Mouse (Mus musculus): ENCODE results near the gene Camkk2. TPM values are rescaled to one million over a fixed set of nuclear protein-coding genes. Genes with fewer than 3 reads are reported as not detected.
A peak's percentile ranks its signal among the peaks of the same experiment; 100 is the strongest.

Gene Camkk2
- 100 to 1,000 TPM; 104 to 109 TPM for total RNA-seq (2021)
- long read RNA-seq, experiment 1, full-length matches to known transcripts = 24 of 36 reads
- long read RNA-seq, experiment 1, partial matches to known transcripts = 2 of 36 reads
- long read RNA-seq, experiment 1, other reads (novel, unspliced or antisense) = 10 of 36 reads
- long read RNA-seq, experiment 2, full-length matches to known transcripts = 57 of 84 reads
- long read RNA-seq, experiment 2, partial matches to known transcripts = 19 of 84 reads
- long read RNA-seq, experiment 2, other reads (novel, unspliced or antisense) = 8 of 84 reads

- peak; percentile 75 to 83 for DNase-seq (ENCODE audit: low spot score in 2 of 2)
- 0 out of 2 replicates have a peak, but pooled peaks have one; percentile 2 for TF ChIP-seq CTCF (conservative IDR thresholded peaks at IDR 0.05)
Observed at GRCm38 (mm10) chr5:122779277-122779834, at the start of gene Camkk2. Gene Camkk2 (minus strand): TSS chr5:122779409.

GRCm38 (mm10) chr5:122825099-122825498, 45.9 kb upstream of the Camkk2 start:
- Histone ChIP-seq H3K4me3 (no peak overlapping the region), H3K27ac (no peak overlapping the region)
- no peak for DNase-seq (ENCODE audit: low spot score in 2 of 2)
- no peak for TF ChIP-seq CTCF (conservative IDR thresholded peaks at IDR 0.05)

More at GRCm38 (mm10) chr5:122779277-122779834, at the start of gene Camkk2:
- peak within 1 kb of the TSS; percentile 88 for H3K4me3 ChIP-seq
- peak within 1 kb of the TSS; percentile 94 for H3K27ac ChIP-seq

- H3K4me3 ChIP-seq = no peak overlapping the region
- TF ChIP-seq CTCF (conservative IDR thresholded peaks at IDR 0.05) = peak; percentile 39
- H3K27ac ChIP-seq = no peak overlapping the region
- no peak for DNase-seq (ENCODE audit: low spot score in 2 of 2)
Observed at GRCm38 (mm10) chr5:122824450-122824849, 45.2 kb upstream of the Camkk2 start.

- H3K4me3 ChIP-seq = no peak overlapping the region
- peak; percentile 42 for TF ChIP-seq CTCF (conservative IDR thresholded peaks at IDR 0.05)
- DNase-seq (ENCODE audit: low spot score in 2 of 2) = no peak
- H3K27ac ChIP-seq = no peak overlapping the region
Observed at GRCm38 (mm10) chr5:122823976-122824375, 44.8 kb upstream of the Camkk2 start.

GRCm38 (mm10) chr5:122822441-122822840, 43.2 kb upstream of the Camkk2 start:
- no peak for TF ChIP-seq CTCF (conservative IDR thresholded peaks at IDR 0.05)
- DNase-seq (ENCODE audit: low spot score in 2 of 2) = no peak
- H3K4me3 ChIP-seq = no peak overlapping the region
- H3K27ac ChIP-seq = no peak overlapping the region

GRCm38 (mm10) chr5:122821524-122821885, 42.3 kb upstream of the Camkk2 start:
- no peak for TF ChIP-seq CTCF (conservative IDR thresholded peaks at IDR 0.05)
- peak overlapping the region; percentile 100 for H3K4me3 ChIP-seq
- H3K27ac ChIP-seq = peak overlapping the region; percentile 91
- DNase-seq (ENCODE audit: low spot score in 2 of 2) = no peak

- Histone ChIP-seq H3K4me3 (peak within 1 kb of the TSS; percentile 100), H3K27ac (peak within 1 kb of the TSS; percentile 91)
- no peak for TF ChIP-seq CTCF (conservative IDR thresholded peaks at IDR 0.05)
- DNase-seq (ENCODE audit: low spot score in 2 of 2) = peak; percentile 89 to 93
Observed at GRCm38 (mm10) chr5:122820777-122821523, 41.7 kb upstream of the Camkk2 start, which contains the start of gene Anapc5. Gene Anapc5 (minus strand): TSS chr5:122821339.

- Histone ChIP-seq H3K4me3 (no peak overlapping the region), H3K27ac (no peak overlapping the region)
- TF ChIP-seq CTCF (conservative IDR thresholded peaks at IDR 0.05) = no peak
- DNase-seq (ENCODE audit: low spot score in 2 of 2) = no peak
Observed at GRCm38 (mm10) chr5:122812699-122813098, 33.5 kb upstream of the Camkk2 start.

GRCm38 (mm10) chr5:122811364-122812079, 32.3 kb upstream of the Camkk2 start:
- peak; percentile 74 for TF ChIP-seq CTCF (conservative IDR thresholded peaks at IDR 0.05)
- no peak overlapping the region for H3K4me3 ChIP-seq
- DNase-seq (ENCODE audit: low spot score in 2 of 2) = peak in 1 of 2 experiments; percentile 63
- H3K27ac ChIP-seq = no peak overlapping the region

GRCm38 (mm10) chr5:122805503-122805902, 26.3 kb upstream of the Camkk2 start:
- no peak for DNase-seq (ENCODE audit: low spot score in 2 of 2)
- Histone ChIP-seq H3K27ac (no peak overlapping the region), H3K4me3 (no peak overlapping the region)
- peak; percentile 78 for TF ChIP-seq CTCF (conservative IDR thresholded peaks at IDR 0.05)

GRCm38 (mm10) chr5:122802706-122803105, 23.5 kb upstream of the Camkk2 start:
- Histone ChIP-seq H3K4me3 (no peak overlapping the region), H3K27ac (no peak overlapping the region)
- 0 out of 2 replicates have a peak, but pooled peaks have one; percentile 12 for TF ChIP-seq CTCF (conservative IDR thresholded peaks at IDR 0.05)
- no peak for DNase-seq (ENCODE audit: low spot score in 2 of 2)

GRCm38 (mm10) chr5:122801684-122802083, 22.5 kb upstream of the Camkk2 start:
- DNase-seq (ENCODE audit: low spot score in 2 of 2) = no peak
- no peak overlapping the region for H3K27ac ChIP-seq
- no peak for TF ChIP-seq CTCF (conservative IDR thresholded peaks at IDR 0.05)
- no peak overlapping the region for H3K4me3 ChIP-seq

Measured in layer of hippocampus, adult 2 months (tissue).